Mouse (Mus musculus): ENCODE results near the gene Crybb3. TPM values are rescaled to one million over a fixed set of nuclear protein-coding genes. Genes with fewer than 3 reads are reported as not detected.
"Not testable (repeated sequence)": the region's sequence is repeated elsewhere in the genome, so short reads cannot be mapped to it uniquely, and the experiment has no call there.

The Crybb3 gene
- 1 to 10 TPM in 1 of 2 experiments, under 1 TPM in 1; 0.68 to 2.0 TPM for total RNA-seq (2021)
- long read RNA-seq, experiment 1, partial matches to known transcripts, result 0 of 2 reads
- long read RNA-seq, experiment 1, other reads (novel, unspliced or antisense), result 0 of 2 reads
- long read RNA-seq, experiment 2, partial matches to known transcripts, result 1 of 2 reads
- long read RNA-seq, experiment 2, other reads (novel, unspliced or antisense), result 0 of 2 reads

GRCm38 (mm10) chr5:113081439-113081838 lies at the start of gene Crybb3:
Gene Crybb3, minus strand, starts transcription at chr5:113081584.
- peak; percentile 62 for DNase-seq

DNA sequence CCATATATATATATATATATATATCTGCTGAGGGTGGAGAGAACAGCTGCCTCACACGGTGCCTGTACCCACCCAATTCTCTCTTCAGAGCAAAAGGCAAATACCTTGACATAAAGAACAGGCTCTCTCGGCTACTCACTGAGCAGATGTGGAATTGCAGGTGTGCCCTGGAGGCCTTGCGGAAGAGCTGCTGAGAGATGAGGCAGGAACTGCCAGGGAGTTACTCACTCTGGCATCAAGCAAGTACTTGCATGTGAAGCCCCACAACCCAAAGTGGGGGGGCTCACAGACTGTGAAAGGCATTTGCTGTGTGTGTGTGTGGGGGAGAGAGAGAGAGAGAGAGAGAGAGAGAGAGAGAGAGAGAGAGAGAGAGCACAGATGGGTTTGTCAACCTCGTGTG lies 47.0 kb upstream of the Crybb3 start:
- DNase-seq, result no peak

GRCm38 (mm10) chr5:113126476-113126875 lies 45.1 kb upstream of the Crybb3 start:
- no peak for DNase-seq

- no peak for DNase-seq
Observed at GRCm38 (mm10) chr5:113123693-113124092, 42.3 kb upstream of the Crybb3 start.

- no peak for DNase-seq
Observed at GRCm38 (mm10) chr5:113122326-113123054, 41.1 kb upstream of the Crybb3 start.

GRCm38 (mm10) chr5:113121591-113121875 lies 40.1 kb upstream of the Crybb3 start:
- no peak for DNase-seq

DNA sequence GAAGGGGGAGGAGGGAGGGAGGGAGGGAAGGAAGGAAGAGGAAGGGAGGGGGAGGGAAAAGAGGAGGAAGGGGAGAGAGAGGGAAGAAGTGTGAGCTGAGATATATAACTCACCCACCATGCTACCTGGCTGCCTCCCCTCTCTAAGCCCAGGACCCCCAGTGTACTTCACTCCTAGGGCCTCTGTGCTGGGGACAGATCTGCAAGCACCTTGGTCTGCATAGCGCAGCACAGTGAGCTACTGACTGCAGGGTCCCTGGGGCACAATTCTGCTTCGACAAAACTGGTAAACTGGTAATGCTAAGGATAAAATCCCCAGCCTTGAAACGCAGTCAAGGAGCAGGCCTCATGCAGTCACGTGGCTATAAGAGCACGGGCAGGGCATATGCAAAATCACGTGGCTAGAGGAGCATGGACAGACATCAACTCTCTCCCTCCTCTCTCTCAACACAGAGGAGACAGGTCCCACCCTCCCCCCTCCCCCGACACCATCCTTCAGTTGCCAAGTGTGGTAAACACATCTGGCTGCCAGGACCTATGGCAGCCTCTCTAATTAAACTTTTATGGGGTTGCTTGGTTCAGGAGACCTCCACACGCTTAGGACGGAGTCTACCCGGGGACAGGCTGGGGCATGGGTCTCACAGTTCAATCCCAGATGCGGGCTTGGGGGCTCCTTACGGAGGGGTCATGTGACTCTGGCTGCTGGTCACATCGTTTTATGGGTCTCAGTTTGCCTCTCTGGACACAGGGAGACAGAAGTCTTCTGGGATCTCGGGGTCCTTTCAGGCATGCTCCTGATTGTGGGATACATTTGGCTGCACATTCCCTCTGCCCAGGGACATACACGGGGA lies 39.6 kb upstream of the Crybb3 start:
- no peak for DNase-seq

- DNase-seq, result no peak
Observed at GRCm38 (mm10) chr5:113119861-113120465, 38.6 kb upstream of the Crybb3 start.

- DNase-seq, result no peak
Observed at GRCm38 (mm10) chr5:113119291-113119690, 37.9 kb upstream of the Crybb3 start.

- DNase-seq, result no peak
Observed at GRCm38 (mm10) chr5:113118695-113119094, 37.3 kb upstream of the Crybb3 start.

- no peak for DNase-seq
Observed at GRCm38 (mm10) chr5:113117361-113117760, 36.0 kb upstream of the Crybb3 start.

DNA sequence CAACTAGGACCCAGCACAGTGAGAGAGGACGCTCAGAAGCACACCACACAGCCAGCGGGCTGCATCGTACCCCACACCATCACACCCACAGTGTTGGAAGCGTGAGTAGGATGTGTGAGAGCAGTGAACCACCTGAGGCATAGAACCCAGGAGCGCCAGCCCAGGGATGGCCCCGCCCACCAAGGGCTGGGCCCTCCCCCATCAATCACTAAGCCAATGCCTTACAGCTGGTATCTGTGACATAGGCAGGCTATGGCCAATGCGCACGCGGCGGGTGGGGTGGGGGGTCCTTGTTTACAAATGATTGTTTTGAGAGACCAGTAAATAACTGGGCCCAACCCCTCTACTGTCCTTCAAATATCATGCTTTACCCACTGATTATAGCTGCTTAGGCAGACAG lies 34.5 kb upstream of the Crybb3 start:
- no peak for DNase-seq

- no peak for DNase-seq
Observed at GRCm38 (mm10) chr5:113114264-113115225, 33.2 kb upstream of the Crybb3 start.

DNA sequence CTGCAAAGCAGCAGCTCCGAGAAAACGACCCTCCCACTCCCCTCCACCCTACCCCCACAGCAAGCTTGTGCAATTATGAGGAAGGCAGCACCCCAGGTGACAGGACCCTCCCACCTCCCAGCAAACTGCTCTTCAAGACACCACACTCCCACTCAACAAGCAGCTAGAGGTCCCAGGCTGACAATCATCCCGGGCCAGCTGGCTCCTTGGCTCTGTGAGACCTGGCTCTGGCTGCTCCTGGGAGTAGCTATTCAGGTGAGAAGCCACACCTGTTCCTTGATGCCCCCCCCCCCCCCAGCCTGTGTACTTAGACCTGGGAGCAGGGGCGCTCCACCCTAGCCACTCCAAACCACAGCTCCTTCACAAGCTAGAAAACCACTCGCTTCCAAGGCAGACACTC lies 31.7 kb upstream of the Crybb3 start:
- DNase-seq, result no peak

- no peak for DNase-seq
Observed at GRCm38 (mm10) chr5:113111336-113111735, 30.0 kb upstream of the Crybb3 start.

- no peak for DNase-seq
Observed at GRCm38 (mm10) chr5:113110929-113111328, 29.5 kb upstream of the Crybb3 start.

DNA sequence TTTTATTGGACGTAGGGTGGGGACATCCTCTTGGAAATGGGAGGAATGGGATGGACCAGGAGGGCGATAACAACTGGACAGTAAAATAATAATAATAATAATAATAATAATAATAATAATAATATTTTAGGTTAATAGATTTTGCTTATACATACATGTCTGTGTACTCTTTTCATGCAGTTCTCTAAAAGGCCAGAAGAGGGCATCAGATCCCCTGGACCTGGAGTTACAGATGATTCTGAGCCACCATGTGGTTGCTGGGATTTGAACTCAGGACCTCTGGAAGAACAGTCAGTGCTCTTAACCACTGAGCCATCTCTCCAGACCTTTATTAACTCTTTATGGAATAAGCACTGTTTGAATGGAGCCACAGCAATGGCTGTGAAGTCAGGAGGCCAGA lies 28.3 kb upstream of the Crybb3 start:
- not testable (repeated sequence) for DNase-seq

DNA sequence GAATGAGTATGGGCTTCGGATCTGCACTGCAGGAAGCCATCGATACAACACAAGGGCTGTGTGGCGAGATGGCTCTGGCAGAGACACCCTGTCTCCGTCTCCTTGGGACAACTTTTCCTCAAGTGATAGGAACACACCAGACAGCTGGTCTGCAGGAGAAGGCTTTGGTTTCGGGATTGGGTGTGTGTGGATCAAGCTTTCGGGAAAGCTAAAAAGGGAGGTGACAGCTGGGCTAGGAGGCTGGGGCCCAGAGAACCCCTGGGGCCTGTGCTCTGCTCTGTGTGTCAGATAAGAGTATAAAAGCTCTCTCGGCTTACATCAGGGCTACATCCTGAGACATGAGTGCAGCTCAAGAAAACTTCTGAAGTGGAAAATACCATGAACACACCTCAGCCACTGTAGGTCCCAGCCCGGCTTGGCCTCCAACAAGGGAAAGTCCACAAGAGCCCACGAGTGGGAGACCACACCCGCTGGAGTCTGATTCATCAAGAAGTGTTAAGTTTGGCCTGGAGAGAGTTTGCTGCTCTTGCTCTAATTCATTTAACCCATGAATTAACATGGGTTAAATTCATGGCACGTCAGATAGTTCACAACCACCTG lies 26.9 kb upstream of the Crybb3 start:
- DNase-seq, result no peak

DNA sequence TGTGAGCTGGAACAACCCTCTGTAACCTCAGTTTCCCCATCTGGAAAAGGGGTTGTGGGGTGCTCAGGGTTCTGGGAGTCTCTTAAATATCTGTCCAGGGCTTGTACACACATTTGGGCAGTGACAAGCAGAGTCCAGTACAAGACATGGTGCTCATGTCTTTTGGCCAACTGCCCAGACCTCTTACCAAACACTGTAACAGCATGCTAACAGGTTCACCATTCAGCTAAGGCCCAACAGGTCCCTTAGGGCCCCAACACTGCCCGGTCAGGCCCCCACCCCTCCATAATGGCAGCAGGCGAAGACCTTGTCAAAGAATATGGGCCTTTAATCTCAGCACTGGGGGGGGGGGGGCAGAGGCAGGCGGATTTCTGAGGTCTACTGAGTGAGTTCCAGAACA lies 26.3 kb upstream of the Crybb3 start:
- DNase-seq, result no peak

- DNase-seq, result no peak
Observed at GRCm38 (mm10) chr5:113106594-113106993, 25.2 kb upstream of the Crybb3 start.

- no peak for DNase-seq
Observed at GRCm38 (mm10) chr5:113105481-113105880, 24.1 kb upstream of the Crybb3 start.

Data from gastrocnemius, postnatal 10 days (tissue).